Mouse (Mus musculus): ENCODE data around the gene Grin2d.

Grin2d gene

GRCm38 (mm10) chr7:45783511-45784091 is 94.6 kb downstream of the Grin2d start, which contains the start of gene Lmtk3:
TSS of gene Lmtk3 (plus strand) at chr7:45783738.
- DNase-seq (ENCODE audit: low read depth) = no peak

GRCm38 (mm10) chr7:45782271-45782670 is 95.9 kb downstream of the Grin2d start:
- no peak for DNase-seq (ENCODE audit: low read depth)

Data from 416B (cell line).